ENCODE assay signal across 9 mouse cellular contexts in genomic region chr4:89145409-89145808, GRCm38 (mm10). TPM values are rescaled to one million over a fixed set of nuclear protein-coding genes. Genes with fewer than 3 reads are reported as not detected.
A peak's percentile ranks its signal among the peaks of the same experiment; 100 is the strongest.
DNase-seq lines count a peak whose midpoint lies in the region; ATAC-seq and TF ChIP-seq lines count a peak whose summit lies in the region.
"Had no signal": no experiment of that assay in that cellular context is flagged by ENCODE, and none has a peak within 500 bp of the region (broad histone marks: within the 10 kb centered on the region; RNA-seq: fewer than 3 reads in every experiment).

No protein-coding gene starts in this region.

- intact Hi-C loops in gastrocnemius, adult 2 months (cut with DNase I), result loop anchor here (1.0 kb wide), 1 partner anchor 379 kb away; no protein-coding TSS in a partner anchor
- intact Hi-C loops in left cerebral cortex, adult 2 months (cut with DNase I), result loop anchor here (5.0 kb wide), 2 partner anchors 127 to 547 kb away; no protein-coding TSS in a partner anchor

- no peak overlapping the region for H3K4me3 ChIP-seq in gastrocnemius, adult 2 months
- no peak overlapping the region for H3K4me3 ChIP-seq in left cerebral cortex, adult 2 months

- peak; percentile 97 for ATAC-seq in inflammation-experienced regulatory T-cells, adult 6 months
- peak; percentile 86 for ATAC-seq in megakaryocyte progenitor cell, adult 5-6 weeks (replicated peaks; ENCODE audit: poor library complexity)

- DNase-seq in WW6 (ENCODE audit: low read depth, low spot score), result peak; percentile 39
- DNase-seq in cerebellum, postnatal 36 days, result peak; percentile 73 to 76
- peak; percentile 77 for DNase-seq in gastrocnemius, adult 2 months
- DNase-seq in left cerebral cortex, adult 2 months (ENCODE audit: extremely low spot score in 1 of 2, low spot score in 2 of 2), result peak; percentile 70 to 77
- peak; percentile 54 for DNase-seq in right cerebral cortex, postnatal 25 days
- peak; percentile 65 to 78 for DNase-seq in urinary bladder, postnatal 36 days (ENCODE audit: low spot score in 2 of 2)

- no peak; the same call in 1 of the 2 replicates for TF ChIP-seq CTCF in gastrocnemius, adult 2 months (IDR thresholded peaks at IDR 0.05)
- peak; percentile 89 for TF ChIP-seq CTCF in left cerebral cortex, adult 2 months (IDR thresholded peaks at IDR 0.05)

- no peak overlapping the region for H3K27ac ChIP-seq in gastrocnemius, adult 2 months
- no peak overlapping the region for H3K27ac ChIP-seq in left cerebral cortex, adult 2 months
- H3K27ac ChIP-seq: macrophage had no signal

RNA-seq across cellular contexts. Expression of gene Mtap, which starts 8.5 kb away (rescaled TPM):
- 10 to 100 TPM; 13.9 to 15.3 TPM for total RNA-seq in gastrocnemius, adult 2 months (2021)
- polyA plus RNA-seq in inflammation-experienced regulatory T-cells, adult 6 months (2017; shearing (Covaris generic)), result 10 to 100 TPM; 39.3 to 44.2 (median 39.8) TPM
- 1 to 10 TPM; 8.7 to 9.6 TPM for total RNA-seq in left cerebral cortex, adult 2 months (2021)
- 41.1 and 44.2 TPM in 2 replicates for total RNA-seq in megakaryocyte progenitor cell, adult 5-6 weeks (2015)
- total RNA-seq in megakaryocyte progenitor cell, adult 5-6 weeks (2017), result 34.5 and 37.0 TPM in 2 replicates
